Mouse (Mus musculus) hindbrain, embryonic 15.5 days (tissue): ENCODE data around the gene Kcne3. TPM values are rescaled to one million over a fixed set of nuclear protein-coding genes. Genes with fewer than 3 reads are reported as not detected.

ENCODE experiments used
- ATAC-seq: fragments of 200-750 bp; cut with Nextera tagmentation; 2 replicates; pipeline ENCODE4 v1.8.0; 2017; ENCODE audit warnings: low read depth, moderate number of reproducible peaks, moderate TSS enrichment; ENCODE audit not compliant: low FRiP score
- H3K27ac ChIP-seq: fragments of 300-500 bp; sonication (generic); replicated peaks from 2 replicates; pipeline ENCODE4 v1.5.1; 2015; ENCODE audit warnings: mild to moderate bottlenecking, inconsistent platforms
- H3K27me3 ChIP-seq: fragments of 300-500 bp; sonication (generic); 2 replicates; pipeline ENCODE4 v1.6.1; 2015; ENCODE audit warnings: control low read depth, inconsistent platforms
- H3K36me3 ChIP-seq: fragments of 300-500 bp; sonication (generic); 2 replicates; pipeline ENCODE4 v1.6.1; 2015; ENCODE audit warnings: control low read depth, inconsistent platforms
- H3K4me1 ChIP-seq: fragments of 300-500 bp; sonication (generic); replicated peaks from 2 replicates; pipeline ENCODE4 v1.6.1; 2015; ENCODE audit warnings: control low read depth, inconsistent platforms
- H3K4me2 ChIP-seq: fragments of 300-500 bp; sonication (generic); 2 replicates; pipeline ENCODE4 v1.6.1; 2015; ENCODE audit warnings: moderate library complexity, mild to moderate bottlenecking, inconsistent platforms
- H3K4me3 ChIP-seq: fragments of 300-500 bp; sonication (generic); 2 replicates; pipeline ENCODE4 v1.5.1; 2015; ENCODE audit warnings: mild to moderate bottlenecking, inconsistent platforms
- H3K9ac ChIP-seq: fragments of 300-500 bp; sonication (generic); 2 replicates; pipeline ENCODE4 v1.6.1; 2015; ENCODE audit warnings: inconsistent platforms
- H3K9me3 ChIP-seq: fragments of 300-500 bp; sonication (generic); 2 replicates; pipeline ENCODE4 v1.6.1; 2016; ENCODE audit warnings: control low read depth, inconsistent platforms
- WGBS: fragments of 180-500 bp; shearing (Covaris S2); methylation state at CpG from one replicate; pipeline ENCODE4 v1.1.7; 2015; 5-methylcytosine and 5-hydroxymethylcytosine counted together
- polyA plus RNA-seq: library from polyadenylated mRNA; unstranded; fragments of >200 nt; fragmentation: Nextera tagmentation; extraction: Ambion mirVana; gene quantifications from 2 replicates; pipeline ENCODE4 v1.2.1, GENCODE M21; 2015

Gene Kcne3
- polyA plus RNA-seq, 1 experiment from 2014 or later = 0.82 TPM

DNA sequence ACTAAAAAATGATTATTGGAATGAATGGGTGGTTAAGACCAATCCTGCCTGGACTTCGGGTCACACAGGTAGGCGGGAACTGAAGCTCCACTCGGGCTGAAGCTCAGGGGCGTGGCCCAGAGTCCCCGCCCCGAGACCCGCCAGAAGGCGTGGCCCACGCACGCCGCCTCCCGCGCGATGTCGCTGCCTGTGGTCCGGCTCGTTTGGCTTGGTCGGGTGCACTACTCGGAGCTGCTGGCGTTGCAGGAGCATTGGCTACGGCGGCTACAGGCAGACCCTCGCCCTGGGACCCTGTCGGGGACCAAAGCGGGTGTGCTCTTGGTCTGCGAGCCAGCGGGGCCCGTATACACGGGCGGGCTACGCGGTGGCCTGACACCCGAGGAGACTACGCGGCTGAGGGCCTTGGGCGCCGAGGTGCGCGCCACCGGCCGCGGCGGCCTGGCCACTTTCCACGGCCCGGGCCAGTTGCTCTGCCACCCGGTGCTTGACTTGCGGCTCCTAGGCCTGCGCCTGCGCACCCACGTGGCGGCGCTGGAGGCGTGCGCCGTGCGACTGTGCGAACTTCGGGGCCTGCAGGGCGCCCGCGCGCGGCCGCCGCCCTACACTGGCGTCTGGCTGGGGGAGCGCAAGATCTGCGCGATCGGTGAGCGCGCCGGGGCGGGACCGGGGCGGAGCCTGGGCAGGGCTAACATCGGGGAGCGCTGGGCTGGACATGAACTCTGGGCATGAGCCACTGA, 17.0 kb upstream of the Kcne3 start, which contains the start of gene Lipt2:
Gene Lipt2 (plus strand): TSS at position 173 of the 737 bp plus-strand sequence.
- H3K27ac ChIP-seq = peak within 1 kb of the TSS; percentile 89
- peaks cover 7% of the 10 kb centered on the region for H3K4me1 ChIP-seq
- peak within 1 kb of the TSS; percentile 83 for H3K9ac ChIP-seq
- no peaks in the 10 kb centered on the region for H3K9me3 ChIP-seq
- under 1% methylated on average over 78 of the region's 78 CpGs for WGBS
- peak within 1 kb of the TSS; percentile 65 for H3K4me2 ChIP-seq
- H3K27me3 ChIP-seq = no peaks in the 10 kb centered on the region
- peak; percentile 98 for ATAC-seq
- H3K4me3 ChIP-seq = peak within 1 kb of the TSS; percentile 65
- no peaks in the 10 kb centered on the region for H3K36me3 ChIP-seq

DNA sequence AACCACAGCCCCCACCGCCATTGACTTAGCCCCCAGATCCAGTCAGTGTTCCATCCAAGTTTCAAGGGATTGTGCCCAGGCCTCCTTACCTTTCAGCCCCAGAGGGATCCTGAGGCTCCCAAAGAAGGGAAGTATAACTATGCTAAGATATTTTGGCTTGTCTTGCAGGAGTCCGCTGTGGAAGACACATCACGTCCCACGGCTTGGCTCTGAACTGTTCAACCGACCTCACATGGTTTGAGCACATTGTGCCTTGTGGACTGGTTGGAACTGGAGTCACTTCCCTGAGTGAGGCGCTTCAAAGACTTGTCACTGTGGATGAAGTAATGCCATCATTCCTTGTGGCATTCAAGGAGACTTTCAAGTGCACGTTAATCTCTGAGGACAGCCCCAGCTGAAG, 16.3 kb upstream of the Kcne3 start:
- no peak for ATAC-seq

DNA sequence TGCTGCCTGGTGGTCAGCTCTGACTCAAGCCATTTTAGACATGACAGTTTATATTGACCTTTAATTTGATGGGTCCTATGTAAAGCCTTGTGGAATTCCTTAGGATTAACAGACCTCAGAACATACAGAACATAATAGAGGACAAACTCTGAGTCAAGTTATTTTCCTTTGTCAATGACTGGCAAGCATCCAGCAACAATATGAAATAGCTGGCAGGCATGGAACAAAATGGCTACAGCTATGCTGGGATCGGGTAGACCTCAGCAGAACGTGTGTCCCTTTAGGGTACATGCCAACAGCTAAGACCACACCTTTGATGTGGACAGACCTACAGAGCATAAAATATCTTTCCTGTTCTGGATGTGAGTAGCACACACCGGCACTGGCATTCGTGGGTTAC, 12.8 kb upstream of the Kcne3 start:
- Histone ChIP-seq H3K4me1 (peaks cover 7% of the 10 kb centered on the region), H3K9ac (no peak overlapping the region), H3K27ac (no peak overlapping the region), H3K27me3 (no peaks in the 10 kb centered on the region), H3K9me3 (no peaks in the 10 kb centered on the region), H3K36me3 (no peaks in the 10 kb centered on the region), H3K4me3 (no peak overlapping the region), H3K4me2 (no peak overlapping the region)
- ATAC-seq = no peak
- WGBS = 76% methylated on average over 4 of the region's 4 CpGs

More for the DNA sequence above, 16.3 kb upstream of the Kcne3 start:
- WGBS = 63% methylated on average over 7 of the region's 7 CpGs
- H3K9me3 ChIP-seq = no peaks in the 10 kb centered on the region
- no peaks in the 10 kb centered on the region for H3K36me3 ChIP-seq
- peak overlapping the region; percentile 65 for H3K4me2 ChIP-seq
- H3K4me1 ChIP-seq = peaks cover 7% of the 10 kb centered on the region
- peak overlapping the region; percentile 83 for H3K9ac ChIP-seq
- peak overlapping the region; percentile 65 for H3K4me3 ChIP-seq
- H3K27ac ChIP-seq = peak overlapping the region; percentile 89; the same call in 1 of the 2 replicates
- no peaks in the 10 kb centered on the region for H3K27me3 ChIP-seq

DNA sequence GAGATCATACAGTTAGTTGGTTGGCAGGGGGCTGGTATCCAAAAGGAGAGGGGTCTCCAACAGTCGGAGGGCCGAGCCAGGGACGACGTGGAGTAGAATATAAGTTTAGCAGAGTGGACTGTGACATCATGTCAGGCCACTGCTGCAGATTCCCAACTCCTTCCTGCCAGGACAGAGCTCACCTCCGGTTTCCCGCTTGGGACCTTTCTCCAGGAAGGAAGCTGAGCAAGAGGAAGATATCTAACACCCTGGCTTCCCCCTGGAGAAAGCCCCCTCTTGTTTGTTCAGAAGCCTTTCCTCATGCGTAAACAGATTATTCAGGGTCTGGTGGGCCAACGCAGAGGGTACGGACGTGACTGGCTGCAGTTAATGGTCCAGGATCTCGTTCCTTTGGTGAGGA, 7.6 kb upstream of the Kcne3 start:
- H3K27ac ChIP-seq = no peak overlapping the region
- no peaks in the 10 kb centered on the region for H3K27me3 ChIP-seq
- H3K9me3 ChIP-seq = no peaks in the 10 kb centered on the region
- H3K4me3 ChIP-seq = no peak overlapping the region
- ATAC-seq = no peak
- no peak overlapping the region for H3K4me2 ChIP-seq
- H3K36me3 ChIP-seq = no peaks in the 10 kb centered on the region
- no peaks in the 10 kb centered on the region for H3K4me1 ChIP-seq
- WGBS = 80% methylated on average over 11 of the region's 11 CpGs
- no peak overlapping the region for H3K9ac ChIP-seq

DNA sequence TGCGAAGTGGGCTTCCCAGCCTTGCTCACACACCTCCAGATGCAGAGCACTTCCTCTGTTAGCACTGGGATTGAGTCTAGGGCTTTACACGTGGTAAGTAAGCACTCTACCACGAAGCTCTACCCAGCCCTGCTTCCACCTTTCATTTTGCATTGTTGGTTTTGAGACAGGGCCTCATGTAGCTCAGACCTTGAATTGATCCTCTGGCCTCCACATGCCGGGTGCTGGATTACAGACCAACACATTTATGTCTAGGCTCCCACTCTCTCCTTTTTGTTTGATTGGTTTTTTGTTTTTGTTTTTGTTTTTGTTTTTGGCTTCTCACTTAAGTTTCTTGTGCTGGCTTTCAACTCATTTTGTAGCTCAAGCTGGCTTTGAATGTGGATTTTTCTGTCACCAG, 5.5 kb upstream of the Kcne3 start:
- Histone ChIP-seq H3K4me1 (no peaks in the 10 kb centered on the region), H3K9me3 (no peaks in the 10 kb centered on the region), H3K36me3 (no peaks in the 10 kb centered on the region), H3K4me2 (no peak overlapping the region), H3K9ac (no peak overlapping the region), H3K27ac (no peak overlapping the region), H3K27me3 (no peaks in the 10 kb centered on the region), H3K4me3 (no peak overlapping the region)
- WGBS = 68% methylated on average over 4 of the region's 4 CpGs
- no peak for ATAC-seq

DNA sequence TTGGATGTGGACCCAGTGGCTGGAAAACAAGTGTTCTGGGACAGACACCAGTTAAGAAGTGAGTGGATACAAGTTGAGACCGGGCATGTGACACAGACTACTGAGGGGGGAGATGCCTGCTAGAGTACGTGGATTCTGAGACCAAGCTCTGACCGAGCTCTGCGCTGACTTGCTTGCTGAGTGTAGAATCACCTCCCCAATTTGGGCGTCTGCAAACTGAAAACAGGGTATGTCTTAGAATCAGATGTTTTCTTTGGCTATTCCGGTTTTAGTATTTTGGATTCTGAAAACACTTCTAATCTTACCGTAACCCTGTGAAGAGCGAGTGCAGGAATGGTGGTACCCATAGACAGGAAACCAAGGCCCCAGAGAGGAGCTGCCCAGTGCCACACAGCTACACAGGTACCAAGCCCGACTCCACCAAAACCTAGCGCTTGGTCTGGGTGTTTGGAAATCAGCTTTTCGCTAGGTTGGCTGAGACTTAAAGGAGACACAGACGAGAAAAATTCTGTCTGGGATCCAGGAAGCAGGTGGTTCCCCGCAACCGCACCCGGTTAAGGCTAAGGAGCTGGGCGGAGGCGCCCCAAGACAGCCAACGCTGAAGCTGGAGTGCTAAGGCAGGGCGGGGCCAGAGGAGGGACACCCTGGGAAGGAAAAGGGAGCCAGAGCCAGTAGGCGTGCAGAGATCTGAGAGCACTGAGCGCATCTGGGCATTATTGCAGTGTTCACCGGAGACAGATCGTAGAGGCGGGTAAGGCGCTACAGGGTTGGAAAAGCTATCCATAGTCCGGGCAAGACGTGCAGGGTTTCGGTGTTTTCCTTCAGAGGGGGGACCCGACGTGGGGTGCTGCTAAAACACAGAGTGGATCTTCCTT, 2.0 kb downstream of the Kcne3 start:
- WGBS = 11% methylated on average over 30 of the region's 30 CpGs
- Histone ChIP-seq H3K4me3 (peak overlapping the region; percentile 40), H3K27me3 (peaks cover 48% of the 10 kb centered on the region), H3K9ac (peak overlapping the region; percentile 34; the same call in 1 of the 2 replicates), H3K9me3 (no peaks in the 10 kb centered on the region), H3K4me1 (peaks cover 12% of the 10 kb centered on the region), H3K36me3 (no peaks in the 10 kb centered on the region), H3K4me2 (peak overlapping the region; percentile 78), H3K27ac (no peak overlapping the region)
- ATAC-seq = peak; percentile 61; the same call in 1 of the 2 replicates

DNA sequence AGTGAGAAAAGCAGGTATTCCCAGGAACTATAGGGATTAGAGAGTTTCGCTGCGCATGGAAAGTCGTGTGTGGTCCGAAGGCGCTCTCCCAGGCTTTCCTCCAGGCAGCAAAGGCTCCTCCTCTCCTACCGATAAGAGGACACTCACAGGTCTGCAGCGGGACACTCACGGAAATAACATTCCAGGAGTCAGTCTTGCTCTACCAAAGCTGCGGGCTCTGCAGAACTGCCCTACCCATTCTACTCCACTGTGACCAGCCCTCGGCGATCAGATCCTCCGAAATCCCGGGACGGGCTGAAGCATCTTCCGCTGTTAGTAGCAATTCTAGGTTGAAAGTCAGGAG, 2.6 kb downstream of the Kcne3 start:
- 2% methylated on average over 15 of the region's 15 CpGs for WGBS
- ATAC-seq = no peak
- H3K4me2 ChIP-seq = peak overlapping the region; percentile 78
- H3K27me3 ChIP-seq = peaks cover 48% of the 10 kb centered on the region
- peak overlapping the region; percentile 34; the same call in 1 of the 2 replicates for H3K9ac ChIP-seq
- H3K9me3 ChIP-seq = no peaks in the 10 kb centered on the region
- H3K36me3 ChIP-seq = no peaks in the 10 kb centered on the region
- H3K27ac ChIP-seq = no peak overlapping the region
- peaks cover 12% of the 10 kb centered on the region for H3K4me1 ChIP-seq
- H3K4me3 ChIP-seq = peak overlapping the region; percentile 40

DNA sequence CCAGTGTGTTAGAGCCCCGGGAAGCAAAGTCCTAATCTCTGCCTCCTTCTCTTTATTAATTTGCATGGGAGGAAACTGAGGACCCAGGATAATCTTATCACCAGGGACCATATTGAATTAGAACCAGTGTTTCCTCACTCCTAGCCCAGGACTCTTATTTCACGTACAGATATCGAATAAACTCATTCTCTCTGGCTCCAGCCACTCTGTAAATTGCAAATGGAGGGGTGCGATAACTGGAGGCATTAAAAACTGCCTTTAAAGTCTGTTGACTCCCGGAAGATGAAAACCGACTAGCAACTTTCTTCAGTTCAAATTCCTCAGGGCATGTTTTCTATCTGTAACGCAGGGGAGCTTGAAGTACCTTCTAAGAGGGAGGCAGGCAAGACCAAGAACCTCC, 3.1 kb downstream of the Kcne3 start:
- Histone ChIP-seq H3K4me2 (peak overlapping the region; percentile 78; the same call in 1 of the 2 replicates), H3K4me1 (peaks cover 12% of the 10 kb centered on the region), H3K9ac (no peak overlapping the region), H3K9me3 (no peaks in the 10 kb centered on the region), H3K4me3 (no peak overlapping the region), H3K27me3 (peaks cover 48% of the 10 kb centered on the region), H3K36me3 (no peaks in the 10 kb centered on the region), H3K27ac (no peak overlapping the region)
- no peak for ATAC-seq
- WGBS = 72% methylated on average over 7 of the region's 7 CpGs

DNA sequence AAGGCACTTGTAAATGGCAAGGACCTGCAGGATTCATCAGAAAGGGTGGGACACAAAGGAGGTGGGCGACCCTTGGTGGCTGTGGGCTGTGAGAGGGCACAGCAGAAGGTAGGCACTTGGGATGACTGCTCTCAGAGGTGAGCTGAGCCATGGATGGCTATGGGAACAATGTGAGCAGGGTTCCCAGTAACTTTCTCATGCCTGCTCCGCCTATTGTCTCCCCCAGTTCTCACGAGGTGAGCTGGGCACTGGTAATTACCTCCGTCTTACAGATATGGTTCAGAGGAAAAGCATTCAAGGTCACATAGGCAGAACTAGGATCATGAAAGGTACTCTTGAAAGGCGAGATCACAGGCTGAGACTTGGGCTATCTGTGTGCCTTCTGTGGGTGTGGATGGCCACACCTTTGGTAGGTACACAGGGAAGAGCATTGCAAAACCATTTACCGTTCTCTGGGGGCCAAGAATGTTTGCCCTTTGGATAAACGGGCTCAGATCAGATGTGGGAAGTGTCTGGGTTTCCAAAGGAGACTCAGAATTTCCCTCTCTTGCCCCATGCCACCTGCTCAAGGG, 3.6 kb downstream of the Kcne3 start:
- Histone ChIP-seq H3K4me2 (no peak overlapping the region), H3K9me3 (no peaks in the 10 kb centered on the region), H3K9ac (no peak overlapping the region), H3K27me3 (peaks cover 48% of the 10 kb centered on the region), H3K4me3 (no peak overlapping the region), H3K4me1 (peaks cover 12% of the 10 kb centered on the region), H3K36me3 (no peaks in the 10 kb centered on the region), H3K27ac (no peak overlapping the region)
- ATAC-seq = no peak
- 80% methylated on average over 7 of the region's 7 CpGs for WGBS

DNA sequence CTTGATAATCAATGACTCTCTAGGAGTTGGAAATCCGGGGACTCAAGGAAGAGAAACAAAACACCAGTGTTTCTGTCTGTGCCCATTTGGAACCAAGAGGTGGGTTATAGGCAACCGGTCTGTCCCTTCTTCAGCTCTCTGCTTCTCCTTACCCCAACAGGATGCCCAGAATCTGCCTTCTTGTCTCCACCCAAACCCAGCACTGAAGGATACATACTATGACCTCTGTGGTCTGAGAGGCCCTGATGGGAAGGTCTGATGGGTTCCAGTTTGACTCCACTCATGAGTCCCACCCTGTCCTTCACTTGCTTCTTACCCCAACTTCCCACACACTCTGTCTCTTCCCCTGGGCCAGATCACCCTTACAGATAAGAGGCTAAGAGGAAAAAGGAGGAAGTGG, 4.9 kb downstream of the Kcne3 start:
- Histone ChIP-seq H3K27ac (no peak overlapping the region), H3K9me3 (no peaks in the 10 kb centered on the region), H3K9ac (no peak overlapping the region), H3K4me3 (no peak overlapping the region), H3K4me2 (no peak overlapping the region), H3K27me3 (peaks cover 47% of the 10 kb centered on the region), H3K36me3 (no peaks in the 10 kb centered on the region), H3K4me1 (peaks cover 12% of the 10 kb centered on the region)
- ATAC-seq = no peak
- 88% methylated on average over 2 of the region's 2 CpGs for WGBS

DNA sequence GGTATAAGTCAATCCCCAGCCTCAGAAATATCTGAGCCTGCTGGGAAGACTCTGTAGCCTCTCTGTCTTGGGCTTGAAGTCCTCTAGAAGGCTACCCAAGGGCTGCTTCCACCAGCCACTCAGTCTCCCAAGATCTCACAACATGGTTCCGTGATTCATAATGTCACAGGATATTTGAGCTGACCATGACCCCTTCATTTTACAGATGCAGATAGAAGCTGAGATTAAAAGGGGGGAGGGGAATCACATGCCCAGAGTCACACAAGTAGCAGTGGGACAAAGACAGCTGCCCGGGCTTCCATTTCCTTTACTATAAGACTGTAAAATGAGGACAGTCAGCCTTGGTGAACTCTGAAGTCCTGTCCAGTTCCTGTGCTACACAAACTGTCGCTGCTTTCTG, 5.3 kb downstream of the Kcne3 start:
- WGBS = 78% methylated on average over 3 of the region's 3 CpGs
- no peak for ATAC-seq
- no peak overlapping the region for H3K9ac ChIP-seq
- H3K9me3 ChIP-seq = no peaks in the 10 kb centered on the region
- no peak overlapping the region for H3K27ac ChIP-seq
- H3K4me3 ChIP-seq = no peak overlapping the region
- H3K4me2 ChIP-seq = no peak overlapping the region
- H3K27me3 ChIP-seq = peaks cover 43% of the 10 kb centered on the region
- no peaks in the 10 kb centered on the region for H3K36me3 ChIP-seq
- peaks cover 12% of the 10 kb centered on the region for H3K4me1 ChIP-seq

DNA sequence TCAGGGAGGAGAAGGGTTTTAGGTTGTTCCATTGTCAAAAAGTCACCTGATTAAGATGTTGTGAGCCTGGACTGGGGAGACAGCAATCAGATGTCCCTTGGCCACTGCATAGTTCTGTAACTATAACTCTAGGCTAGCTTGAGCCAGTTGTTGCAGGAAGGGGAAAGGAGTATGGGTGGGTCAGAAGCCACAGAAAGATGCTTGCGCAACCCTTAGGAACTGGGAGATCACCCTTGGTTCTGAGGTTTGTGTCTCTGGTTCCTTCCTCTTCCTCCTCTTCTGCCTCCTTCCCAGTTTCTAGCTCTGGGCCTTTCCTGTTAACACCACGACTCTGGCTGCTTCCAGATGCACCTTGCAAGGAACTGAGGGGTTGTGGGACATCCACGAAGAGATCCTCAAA, 6.1 kb downstream of the Kcne3 start:
- peaks cover 12% of the 10 kb centered on the region for H3K4me1 ChIP-seq
- H3K36me3 ChIP-seq = no peaks in the 10 kb centered on the region
- H3K27me3 ChIP-seq = peaks cover 35% of the 10 kb centered on the region
- no peak overlapping the region for H3K9ac ChIP-seq
- no peak for ATAC-seq
- H3K4me2 ChIP-seq = no peak overlapping the region
- H3K27ac ChIP-seq = no peak overlapping the region
- no peaks in the 10 kb centered on the region for H3K9me3 ChIP-seq
- H3K4me3 ChIP-seq = no peak overlapping the region
- 82% methylated on average over 3 of the region's 3 CpGs for WGBS
